Mouse (Mus musculus): Measurements from ENCODE around the gene 4430402I18Rik. TPM values are rescaled to one million over a fixed set of nuclear protein-coding genes. Genes with fewer than 3 reads are reported as not detected.

4430402I18Rik gene
- polyA plus RNA-seq (2012; rRNA removed): 0.78 and 1.5 TPM in 2 replicates

DNA sequence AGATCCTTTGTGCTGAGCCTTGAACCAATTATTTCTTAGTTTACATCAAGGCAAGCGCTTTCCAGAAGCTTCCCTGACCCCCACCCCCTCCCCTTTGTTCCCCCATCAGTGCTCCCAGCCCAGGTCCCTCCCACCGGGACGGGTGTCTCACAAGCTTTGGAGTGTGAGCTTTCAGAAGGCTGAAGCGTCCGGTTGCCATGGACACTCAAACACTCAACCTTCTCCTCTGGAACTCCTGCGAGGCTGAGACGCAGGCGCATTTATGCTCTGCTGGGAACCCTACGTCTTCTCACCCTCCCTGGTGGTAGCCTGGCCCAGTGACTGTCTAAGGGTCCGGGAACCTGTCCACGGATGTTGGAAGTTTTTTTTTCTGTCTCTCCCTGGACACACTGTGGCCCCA, at the start of gene 4430402I18Rik:
4430402I18Rik (minus strand) TSS at position 149 of the 400 bp plus-strand sequence.
- 92% methylated on average over 11 of the region's 11 CpGs for WGBS
- TF ChIP-seq POLR2A (IDR thresholded peaks at IDR 0.05; ENCODE audit: control insufficient read depth, extremely low read depth, insufficient read depth, low read length, poor library complexity): no peak
- no peak for TF ChIP-seq CTCF (IDR thresholded peaks at IDR 0.05; ENCODE audit: borderline replicate concordance, control insufficient read depth, extremely low read depth, insufficient read depth, low read length, poor library complexity)
- Histone ChIP-seq H3K36me3 (ENCODE audit: control insufficient read depth, insufficient read depth, low read length) (no peaks in the 10 kb centered on the region), H3K27me3 (ENCODE audit: control insufficient read depth, insufficient read depth, low read length) (no peaks in the 10 kb centered on the region), H3K4me3 (ENCODE audit: control insufficient read depth, insufficient read depth, low read length) (no peak within 1 kb of the TSS), H3K27ac (ENCODE audit: control insufficient read depth, insufficient read depth, low read length) (no peak within 1 kb of the TSS), H3K4me1 (replicated peaks; ENCODE audit: control insufficient read depth, insufficient read depth, low read length) (peaks cover 6% of the 10 kb centered on the region)
- DNase-seq: no peak

- Histone ChIP-seq H3K36me3 (ENCODE audit: control insufficient read depth, insufficient read depth, low read length) (peaks cover 42% of the 10 kb centered on the region), H3K4me1 (replicated peaks; ENCODE audit: control insufficient read depth, insufficient read depth, low read length) (no peaks in the 10 kb centered on the region), H3K27ac (ENCODE audit: control insufficient read depth, insufficient read depth, low read length) (no peak overlapping the region), H3K27me3 (ENCODE audit: control insufficient read depth, insufficient read depth, low read length) (no peaks in the 10 kb centered on the region), H3K4me3 (ENCODE audit: control insufficient read depth, insufficient read depth, low read length) (no peak overlapping the region)
- TF ChIP-seq POLR2A (IDR thresholded peaks at IDR 0.05; ENCODE audit: control insufficient read depth, extremely low read depth, insufficient read depth, low read length, poor library complexity) (no peak), CTCF (IDR thresholded peaks at IDR 0.05; ENCODE audit: borderline replicate concordance, control insufficient read depth, extremely low read depth, insufficient read depth, low read length, poor library complexity) (no peak)
- DNase-seq: no peak
- WGBS: 94% methylated on average over 5 of the region's 5 CpGs
Measured at GRCm38 (mm10) chr19:29016786-29017185, 49.2 kb upstream of the 4430402I18Rik start.

DNA sequence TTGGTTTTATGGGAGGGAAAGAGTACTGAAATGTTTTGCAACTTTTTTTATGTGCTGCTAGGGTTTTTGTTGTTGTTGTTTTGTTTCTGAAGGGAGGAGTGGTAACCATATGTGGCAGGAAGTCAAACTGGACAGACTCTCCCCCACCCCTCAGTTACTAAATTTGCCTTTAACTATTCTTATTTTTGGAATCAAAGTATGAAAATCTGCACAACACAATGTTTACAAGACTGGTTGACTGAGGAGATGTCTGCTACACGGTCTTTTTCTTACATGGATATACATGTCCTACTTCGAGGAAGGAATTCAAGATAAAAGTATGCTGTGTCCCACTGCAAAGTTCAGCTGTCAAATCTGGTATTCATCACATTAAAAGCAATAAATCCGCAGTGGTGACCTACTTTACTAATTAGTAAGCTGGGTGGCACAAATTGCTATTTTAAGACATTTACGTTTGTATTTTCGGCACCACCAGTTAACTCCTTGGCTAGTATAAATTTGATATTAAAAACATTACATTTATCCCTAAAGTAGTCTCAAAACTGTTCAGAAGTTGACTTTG, 48.7 kb upstream of the 4430402I18Rik start:
- no peak overlapping the region for H3K4me3 ChIP-seq (ENCODE audit: control insufficient read depth, insufficient read depth, low read length)
- peaks cover 42% of the 10 kb centered on the region for H3K36me3 ChIP-seq (ENCODE audit: control insufficient read depth, insufficient read depth, low read length)
- no peak for DNase-seq
- no peak for TF ChIP-seq POLR2A (IDR thresholded peaks at IDR 0.05; ENCODE audit: control insufficient read depth, extremely low read depth, insufficient read depth, low read length, poor library complexity)
- TF ChIP-seq CTCF (IDR thresholded peaks at IDR 0.05; ENCODE audit: borderline replicate concordance, control insufficient read depth, extremely low read depth, insufficient read depth, low read length, poor library complexity): no peak
- H3K27ac ChIP-seq (ENCODE audit: control insufficient read depth, insufficient read depth, low read length): no peak overlapping the region
- H3K27me3 ChIP-seq (ENCODE audit: control insufficient read depth, insufficient read depth, low read length): no peaks in the 10 kb centered on the region
- 96% methylated on average over 5 of the region's 5 CpGs for WGBS
- H3K4me1 ChIP-seq (replicated peaks; ENCODE audit: control insufficient read depth, insufficient read depth, low read length): no peaks in the 10 kb centered on the region

- Histone ChIP-seq H3K27me3 (ENCODE audit: control insufficient read depth, insufficient read depth, low read length) (no peaks in the 10 kb centered on the region), H3K4me1 (replicated peaks; ENCODE audit: control insufficient read depth, insufficient read depth, low read length) (no peaks in the 10 kb centered on the region), H3K27ac (ENCODE audit: control insufficient read depth, insufficient read depth, low read length) (no peak overlapping the region), H3K36me3 (ENCODE audit: control insufficient read depth, insufficient read depth, low read length) (peaks cover 37% of the 10 kb centered on the region), H3K4me3 (ENCODE audit: control insufficient read depth, insufficient read depth, low read length) (no peak overlapping the region)
- WGBS: 96% methylated on average over 8 of the region's 8 CpGs
- no peak for TF ChIP-seq CTCF (IDR thresholded peaks at IDR 0.05; ENCODE audit: borderline replicate concordance, control insufficient read depth, extremely low read depth, insufficient read depth, low read length, poor library complexity)
- TF ChIP-seq POLR2A (IDR thresholded peaks at IDR 0.05; ENCODE audit: control insufficient read depth, extremely low read depth, insufficient read depth, low read length, poor library complexity): no peak
- no peak for DNase-seq
Measured at GRCm38 (mm10) chr19:29015410-29016203, 48.0 kb upstream of the 4430402I18Rik start.

DNA sequence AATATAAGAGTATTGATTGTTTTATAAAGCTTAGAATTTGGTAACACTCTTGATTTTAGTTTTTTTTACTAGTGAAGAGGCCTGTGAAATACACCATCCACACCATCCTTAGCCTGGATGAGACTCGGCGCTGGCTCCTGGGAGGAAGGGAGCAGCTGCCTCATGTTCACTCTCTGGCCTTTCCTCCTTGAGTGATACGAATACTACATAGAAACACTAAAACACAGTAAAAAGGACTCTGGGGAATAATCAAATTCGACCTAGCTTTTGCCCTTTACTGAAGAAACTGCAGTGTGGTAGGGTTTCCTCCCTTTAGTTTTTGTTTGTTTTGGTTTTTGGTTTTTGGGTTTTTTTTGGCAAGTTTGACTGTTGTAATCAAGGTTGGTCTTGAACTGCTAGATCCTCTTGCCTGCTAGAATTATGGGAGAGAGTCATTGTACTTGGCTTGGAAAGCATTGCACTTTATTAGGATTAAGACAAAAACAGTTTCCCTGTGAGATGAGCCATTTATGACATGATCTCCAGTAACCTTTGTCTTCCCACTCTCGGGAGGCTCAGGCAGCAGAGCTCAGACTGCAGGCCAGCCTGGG, 47.0 kb upstream of the 4430402I18Rik start:
- WGBS: 96% methylated on average over 5 of the region's 5 CpGs
- no peak for DNase-seq
- no peaks in the 10 kb centered on the region for H3K4me1 ChIP-seq (replicated peaks; ENCODE audit: control insufficient read depth, insufficient read depth, low read length)
- H3K27ac ChIP-seq (ENCODE audit: control insufficient read depth, insufficient read depth, low read length): no peak overlapping the region
- H3K4me3 ChIP-seq (ENCODE audit: control insufficient read depth, insufficient read depth, low read length): no peak overlapping the region
- peaks cover 36% of the 10 kb centered on the region for H3K36me3 ChIP-seq (ENCODE audit: control insufficient read depth, insufficient read depth, low read length)
- no peak for TF ChIP-seq POLR2A (IDR thresholded peaks at IDR 0.05; ENCODE audit: control insufficient read depth, extremely low read depth, insufficient read depth, low read length, poor library complexity)
- no peak for TF ChIP-seq CTCF (IDR thresholded peaks at IDR 0.05; ENCODE audit: borderline replicate concordance, control insufficient read depth, extremely low read depth, insufficient read depth, low read length, poor library complexity)
- H3K27me3 ChIP-seq (ENCODE audit: control insufficient read depth, insufficient read depth, low read length): no peaks in the 10 kb centered on the region

DNA sequence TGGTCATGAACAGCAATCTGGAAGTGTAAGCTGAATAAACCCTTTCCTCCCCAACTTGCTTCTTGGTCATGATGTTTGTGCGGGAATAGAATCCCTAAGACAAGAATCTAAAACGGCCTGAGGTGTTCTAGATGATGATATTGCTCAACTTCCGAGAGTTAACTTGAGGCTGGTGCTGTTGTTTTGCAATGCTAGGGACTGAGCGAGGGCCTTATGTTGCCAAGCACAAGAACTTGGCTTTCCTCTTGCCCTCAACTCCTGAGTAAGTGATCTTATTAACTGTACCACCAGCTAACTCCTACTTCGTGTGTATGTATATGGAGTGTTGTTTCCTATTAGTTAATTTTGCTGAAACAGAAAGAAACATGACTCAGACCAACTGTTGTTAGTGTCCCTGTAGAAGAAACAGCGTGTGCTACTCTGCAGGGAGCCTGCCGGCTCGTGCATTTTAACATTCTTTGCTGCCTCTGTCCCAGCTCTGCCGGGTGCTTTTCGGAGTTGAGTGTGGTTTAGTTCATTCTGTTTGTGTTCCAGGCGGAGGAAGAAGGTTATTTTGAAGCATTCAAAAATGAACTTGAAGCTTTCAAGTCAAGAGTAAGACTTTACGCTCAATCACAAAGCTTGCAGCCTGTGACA, 43.9 kb upstream of the 4430402I18Rik start:
- no peak overlapping the region for H3K27ac ChIP-seq (ENCODE audit: control insufficient read depth, insufficient read depth, low read length)
- no peak for TF ChIP-seq CTCF (IDR thresholded peaks at IDR 0.05; ENCODE audit: borderline replicate concordance, control insufficient read depth, extremely low read depth, insufficient read depth, low read length, poor library complexity)
- no peak for TF ChIP-seq POLR2A (IDR thresholded peaks at IDR 0.05; ENCODE audit: control insufficient read depth, extremely low read depth, insufficient read depth, low read length, poor library complexity)
- DNase-seq: no peak
- no peak overlapping the region for H3K4me3 ChIP-seq (ENCODE audit: control insufficient read depth, insufficient read depth, low read length)
- no peaks in the 10 kb centered on the region for H3K4me1 ChIP-seq (replicated peaks; ENCODE audit: control insufficient read depth, insufficient read depth, low read length)
- peaks cover 49% of the 10 kb centered on the region for H3K36me3 ChIP-seq (ENCODE audit: control insufficient read depth, insufficient read depth, low read length)
- H3K27me3 ChIP-seq (ENCODE audit: control insufficient read depth, insufficient read depth, low read length): no peaks in the 10 kb centered on the region
- WGBS: 97% methylated on average over 12 of the region's 12 CpGs

Data from thymus, adult 2 months (tissue).